ENCODE assay signal across 26 mouse cellular contexts in genomic region chr5:111111378-111111777, GRCm38 (mm10).
A peak's percentile ranks its signal among the peaks of the same experiment; 100 is the strongest.
DNase-seq lines count a peak whose midpoint lies in the region; ATAC-seq and TF ChIP-seq lines count a peak whose summit lies in the region.
"Had no signal": no experiment of that assay in that cellular context is flagged by ENCODE, and none has a peak within 500 bp of the region (broad histone marks: within the 10 kb centered on the region; RNA-seq: fewer than 3 reads in every experiment).

No protein-coding gene starts in this region.

- no peak overlapping the region for H3K4me3 ChIP-seq in heart, embryonic 10.5 days
- H3K4me3 ChIP-seq in heart, embryonic 15.5 days, result no peak overlapping the region
- H3K4me3 ChIP-seq in hindbrain, embryonic 14.5 days (replicated peaks; ENCODE audit: low read length), result no peak overlapping the region
- no peak overlapping the region for H3K4me3 ChIP-seq in hindbrain, embryonic 16.5 days (ENCODE audit: low read length)
- no peak overlapping the region for H3K4me3 ChIP-seq in ES-Bruce4 (ENCODE audit: low read depth, low read length)
- H3K4me3 ChIP-seq: erythroblast, embryonic 14.5 days; liver, embryonic 15.5 days; lung, embryonic 15.5 days; midbrain, embryonic 12.5 days; neural tube, embryonic 13.5 days had no signal

- TF ChIP-seq POLR2A in ES-Bruce4 (IDR thresholded peaks at IDR 0.05; ENCODE audit: insufficient read depth, low read length), result no peak

- 0 out of 2 replicates have a peak, but pooled peaks have one; percentile 26 for TF ChIP-seq EP300 in ES-Bruce4 (IDR thresholded peaks at IDR 0.05; ENCODE audit: insufficient read depth, low read depth, low read length)

- H3K9ac ChIP-seq in heart, embryonic 15.5 days, result no peak overlapping the region
- no peak overlapping the region for H3K9ac ChIP-seq in hindbrain, embryonic 14.5 days
- no peak overlapping the region for H3K9ac ChIP-seq in hindbrain, embryonic 16.5 days (ENCODE audit: low read depth, low read length)
- no peak overlapping the region for H3K9ac ChIP-seq in ES-Bruce4 (ENCODE audit: low read depth, poor library complexity, severe bottlenecking)
- H3K9ac ChIP-seq: liver, embryonic 15.5 days; lung, embryonic 15.5 days; midbrain, embryonic 12.5 days; neural tube, embryonic 13.5 days had no signal

- 51% methylated on average over 6 of the region's 6 CpGs for WGBS in heart, embryonic 10.5 days
- WGBS in heart, embryonic 15.5 days, result 50% methylated on average over 6 of the region's 6 CpGs
- 46% methylated on average over 6 of the region's 6 CpGs for WGBS in hindbrain, embryonic 14.5 days
- 56% methylated on average over 6 of the region's 6 CpGs for WGBS in hindbrain, embryonic 16.5 days

- H3K36me3 ChIP-seq in heart, embryonic 10.5 days, result no peaks in the 10 kb centered on the region
- H3K36me3 ChIP-seq in heart, embryonic 15.5 days, result no peaks in the 10 kb centered on the region
- H3K36me3 ChIP-seq in hindbrain, embryonic 14.5 days (replicated peaks; ENCODE audit: control insufficient read depth, insufficient read depth), result peaks cover 6% of the 10 kb centered on the region; the same call in 1 of the 2 replicates
- no peaks in the 10 kb centered on the region for H3K36me3 ChIP-seq in hindbrain, embryonic 16.5 days (ENCODE audit: control insufficient read depth, insufficient read depth, low read length)
- H3K36me3 ChIP-seq in ES-Bruce4 (ENCODE audit: control insufficient read depth, insufficient read depth, low read length, poor library complexity, severe bottlenecking), result no peaks in the 10 kb centered on the region
- H3K36me3 ChIP-seq: liver, embryonic 15.5 days; lung, embryonic 15.5 days; neural tube, embryonic 13.5 days had no signal

- DNase-seq in heart, adult 11 months, result peak; percentile 91
- DNase-seq in heart, embryonic 10.5 days (ENCODE audit: low spot score), result no peak
- no peak for DNase-seq in heart, adult 18-20 months
- DNase-seq in hindbrain, embryonic 14.5 days (ENCODE audit: low spot score), result no peak
- no peak for DNase-seq in adrenal gland, postnatal 36 days
- DNase-seq: adrenal gland, postnatal 25 days; cerebellum, adult 18-20 months; cerebellum, postnatal 10 days; kidney, adult 8-10 months; kidney, postnatal 14 days; layer of hippocampus, adult 9-11 months; lung, postnatal 36 days; right cerebral cortex, postnatal 4 days; thymus, adult 18-20 months; thymus, postnatal 36 days had no signal

- H3K9me3 ChIP-seq in heart, embryonic 10.5 days, result no peaks in the 10 kb centered on the region
- H3K9me3 ChIP-seq in heart, embryonic 15.5 days (replicated peaks), result no peaks in the 10 kb centered on the region
- H3K9me3 ChIP-seq in hindbrain, embryonic 14.5 days (ENCODE audit: control insufficient read depth, low read length), result no peaks in the 10 kb centered on the region
- no peaks in the 10 kb centered on the region for H3K9me3 ChIP-seq in hindbrain, embryonic 16.5 days (ENCODE audit: control insufficient read depth, low read length)
- no peaks in the 10 kb centered on the region for H3K9me3 ChIP-seq in ES-Bruce4 (replicated peaks; ENCODE audit: control insufficient read depth, insufficient read depth, low read length, poor library complexity, severe bottlenecking)
- H3K9me3 ChIP-seq: liver, embryonic 15.5 days; lung, embryonic 15.5 days; midbrain, embryonic 12.5 days; neural tube, embryonic 13.5 days had no signal

- H3K27ac ChIP-seq in heart, embryonic 10.5 days, result no peak overlapping the region
- peak overlapping the region; percentile 26; the same call in 1 of the 2 replicates for H3K27ac ChIP-seq in heart, embryonic 15.5 days
- H3K27ac ChIP-seq in hindbrain, embryonic 14.5 days, result 0 out of 2 replicates have a peak overlapping the region, but pooled peaks have one; percentile 17
- H3K27ac ChIP-seq in hindbrain, embryonic 16.5 days (ENCODE audit: low read depth, low read length), result no peak overlapping the region
- peak overlapping the region; percentile 48 for H3K27ac ChIP-seq in ES-Bruce4 (ENCODE audit: insufficient read depth, low read length)
- H3K27ac ChIP-seq: liver, embryonic 15.5 days; lung, embryonic 15.5 days; midbrain, embryonic 12.5 days; neural tube, embryonic 13.5 days; stomach, postnatal 0 days had no signal

- H3K27me3 ChIP-seq in heart, embryonic 10.5 days (ENCODE audit: insufficient read depth, poor library complexity, severe bottlenecking), result peaks cover 15% of the 10 kb centered on the region; the same call in 1 of the 2 replicates
- no peaks in the 10 kb centered on the region for H3K27me3 ChIP-seq in heart, embryonic 15.5 days
- no peaks in the 10 kb centered on the region for H3K27me3 ChIP-seq in hindbrain, embryonic 14.5 days (ENCODE audit: control insufficient read depth, insufficient read depth, low read length)
- H3K27me3 ChIP-seq in hindbrain, embryonic 16.5 days (replicated peaks; ENCODE audit: control insufficient read depth, insufficient read depth, low read length), result no peaks in the 10 kb centered on the region
- H3K27me3 ChIP-seq in ES-Bruce4 (ENCODE audit: control insufficient read depth, insufficient read depth, low read length, poor library complexity, severe bottlenecking), result no peaks in the 10 kb centered on the region
- H3K27me3 ChIP-seq: liver, embryonic 15.5 days; lung, embryonic 15.5 days; midbrain, embryonic 12.5 days; neural tube, embryonic 13.5 days had no signal

- no peak overlapping the region for H3K4me2 ChIP-seq in heart, embryonic 15.5 days
- H3K4me2 ChIP-seq in hindbrain, embryonic 14.5 days (replicated peaks), result no peak overlapping the region
- no peak overlapping the region for H3K4me2 ChIP-seq in hindbrain, embryonic 16.5 days (ENCODE audit: low read length)
- H3K4me2 ChIP-seq: liver, embryonic 15.5 days; lung, embryonic 15.5 days; midbrain, embryonic 12.5 days; neural tube, embryonic 13.5 days had no signal

- TF ChIP-seq CTCF in ES-Bruce4 (IDR thresholded peaks at IDR 0.05; ENCODE audit: low read depth, low read length), result no peak

- no peak for ATAC-seq in heart, embryonic 15.5 days (replicated peaks; ENCODE audit: insufficient number of reproducible peaks, insufficient read depth, low FRiP score, low read depth)
- no peak for ATAC-seq in hindbrain, embryonic 14.5 days (ENCODE audit: low FRiP score)
- no peak for ATAC-seq in hindbrain, embryonic 16.5 days
- ATAC-seq: forebrain, embryonic 16.5 days; intestine, embryonic 16.5 days had no signal

- H3K4me1 ChIP-seq in heart, embryonic 10.5 days, result peaks cover 21% of the 10 kb centered on the region
- peaks cover 12% of the 10 kb centered on the region for H3K4me1 ChIP-seq in heart, embryonic 15.5 days (replicated peaks)
- 0 out of 2 replicates have a peak, but pooled peaks cover 6% of the 10 kb centered on the region for H3K4me1 ChIP-seq in hindbrain, embryonic 14.5 days (replicated peaks; ENCODE audit: control insufficient read depth, insufficient read depth, low read length)
- H3K4me1 ChIP-seq in hindbrain, embryonic 16.5 days (ENCODE audit: control insufficient read depth, insufficient read depth, low read depth, low read length), result 0 out of 2 replicates have a peak, but pooled peaks cover 2% of the 10 kb centered on the region
- H3K4me1 ChIP-seq in ES-Bruce4 (ENCODE audit: control insufficient read depth, insufficient read depth, low read length), result no peaks in the 10 kb centered on the region
- H3K4me1 ChIP-seq: liver, embryonic 15.5 days had no signal

Comparison
In these comparisons a context has a peak if more than half of its experiments do, and no peak if none do; other contexts are left out.
1. H3K27ac ChIP-seq: peak in heart, embryonic 15.5 days (single experiment), hindbrain, embryonic 14.5 days (single experiment) and ES-Bruce4 (single experiment); none in heart, embryonic 10.5 days (single experiment) and hindbrain, embryonic 16.5 days (single experiment).